Mouse (Mus musculus): Measurements from ENCODE around the gene Olfr282.
"Not testable (repeated sequence)": the region's sequence is repeated elsewhere in the genome, so short reads cannot be mapped to it uniquely, and the experiment has no call there.

The Olfr282 gene

GRCm38 (mm10) chr15:98430925-98431324 lies at the start of gene Olfr282:
Gene Olfr282 (plus strand): TSS chr15:98431225.
- not testable (repeated sequence) for DNase-seq (ENCODE audit: low read depth)

DNA sequence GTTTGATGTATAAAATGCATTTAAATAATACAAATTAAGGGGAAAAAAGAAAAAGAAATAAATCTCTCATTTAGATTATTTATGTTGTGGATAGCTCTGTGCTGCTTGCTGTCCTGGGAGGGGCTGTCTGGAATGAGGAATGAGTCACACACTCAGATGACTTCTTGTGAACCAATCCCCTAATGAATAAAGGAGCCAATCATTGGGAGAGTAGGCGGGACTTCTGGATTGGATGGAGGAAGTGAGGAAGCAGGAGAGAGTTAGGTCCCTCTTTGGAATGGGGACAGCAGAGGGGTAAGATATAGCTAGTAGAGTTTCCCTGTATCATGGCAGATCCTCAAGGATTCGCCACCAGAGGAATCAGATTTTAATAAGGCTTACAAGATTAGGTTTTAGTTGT lies 43.4 kb upstream of the Olfr282 start:
- no peak for DNase-seq (ENCODE audit: low read depth)

DNA sequence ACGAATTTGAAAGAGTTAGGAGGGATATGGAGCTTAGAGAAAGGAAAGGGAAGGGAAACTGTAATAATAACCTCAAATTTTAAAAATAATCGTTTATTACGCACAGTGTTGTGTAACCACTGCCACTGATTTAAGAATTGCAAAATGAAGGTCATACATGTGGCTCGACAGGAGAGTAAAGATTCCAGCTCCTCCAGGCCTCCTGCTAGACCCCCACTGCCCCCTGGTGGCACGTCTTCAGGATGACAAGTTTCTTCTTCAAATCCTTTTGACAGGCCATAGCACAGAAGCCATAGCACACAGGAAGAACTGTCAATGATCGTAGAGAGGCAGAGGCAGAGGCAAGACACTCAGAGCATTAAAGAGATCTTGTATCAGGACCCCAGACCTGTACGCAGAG lies 41.2 kb upstream of the Olfr282 start:
- peak; percentile 33 for DNase-seq (ENCODE audit: low read depth)

DNA sequence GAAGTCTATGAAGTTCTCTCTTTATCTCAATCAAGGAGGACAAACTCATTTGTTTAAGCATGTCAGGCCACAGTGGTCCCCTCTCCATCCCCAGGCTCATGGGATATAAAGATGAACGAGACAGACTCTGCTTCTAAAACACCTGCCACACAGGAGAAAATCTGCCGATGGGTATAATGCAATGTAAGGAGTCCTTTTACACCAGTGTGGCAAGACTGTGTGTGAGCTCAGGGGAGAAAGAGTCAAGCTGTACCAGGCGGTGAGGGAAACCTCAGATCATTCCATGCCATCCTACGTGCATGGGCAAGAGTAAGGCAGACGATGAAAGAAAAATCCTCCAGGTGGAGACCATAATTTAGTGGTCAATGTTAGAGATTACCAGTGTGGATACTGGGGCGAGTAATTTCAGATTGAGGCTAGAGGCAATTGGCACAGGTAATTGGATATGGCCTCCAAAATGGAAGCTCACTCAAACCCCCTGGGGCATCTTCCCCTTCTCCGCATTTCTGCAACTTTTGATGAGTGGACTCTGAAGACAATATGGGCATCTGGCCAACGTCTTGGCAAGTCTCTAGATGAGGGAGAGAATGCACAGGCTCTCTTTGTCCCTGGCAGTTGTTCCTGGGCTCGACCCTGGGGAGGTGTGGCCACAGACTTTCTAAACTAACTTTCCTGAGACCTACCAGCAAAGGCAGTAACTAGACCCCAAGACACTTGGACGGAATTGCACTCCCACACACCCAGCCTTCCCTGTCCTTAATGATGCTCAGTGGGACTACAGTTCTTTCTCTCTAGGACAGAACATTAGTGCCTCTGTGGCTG lies 39.7 kb upstream of the Olfr282 start:
- no peak for DNase-seq (ENCODE audit: low read depth)

DNA sequence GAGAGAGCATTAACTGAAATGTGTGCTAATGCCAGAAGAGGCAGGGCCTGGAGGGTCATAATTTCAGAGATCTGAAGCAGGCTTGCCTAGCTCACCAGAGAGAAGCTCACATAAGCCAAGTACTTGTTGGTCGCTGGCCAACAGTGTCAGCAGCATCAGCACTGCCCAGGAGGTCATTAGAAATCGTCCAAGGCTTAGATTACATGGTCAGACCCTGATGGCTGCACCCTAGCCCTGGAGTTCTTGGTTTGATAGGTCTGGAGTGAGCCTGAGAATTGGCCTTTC lies 39.2 kb upstream of the Olfr282 start:
- DNase-seq (ENCODE audit: low read depth) = no peak

- DNase-seq (ENCODE audit: low read depth) = no peak
These were observed 33.9 kb upstream of the Olfr282 start for GRCm38 (mm10) chr15:98397136-98397535.

GRCm38 (mm10) chr15:98402356-98402755 lies 28.7 kb upstream of the Olfr282 start:
- no peak for DNase-seq (ENCODE audit: low read depth)

DNA sequence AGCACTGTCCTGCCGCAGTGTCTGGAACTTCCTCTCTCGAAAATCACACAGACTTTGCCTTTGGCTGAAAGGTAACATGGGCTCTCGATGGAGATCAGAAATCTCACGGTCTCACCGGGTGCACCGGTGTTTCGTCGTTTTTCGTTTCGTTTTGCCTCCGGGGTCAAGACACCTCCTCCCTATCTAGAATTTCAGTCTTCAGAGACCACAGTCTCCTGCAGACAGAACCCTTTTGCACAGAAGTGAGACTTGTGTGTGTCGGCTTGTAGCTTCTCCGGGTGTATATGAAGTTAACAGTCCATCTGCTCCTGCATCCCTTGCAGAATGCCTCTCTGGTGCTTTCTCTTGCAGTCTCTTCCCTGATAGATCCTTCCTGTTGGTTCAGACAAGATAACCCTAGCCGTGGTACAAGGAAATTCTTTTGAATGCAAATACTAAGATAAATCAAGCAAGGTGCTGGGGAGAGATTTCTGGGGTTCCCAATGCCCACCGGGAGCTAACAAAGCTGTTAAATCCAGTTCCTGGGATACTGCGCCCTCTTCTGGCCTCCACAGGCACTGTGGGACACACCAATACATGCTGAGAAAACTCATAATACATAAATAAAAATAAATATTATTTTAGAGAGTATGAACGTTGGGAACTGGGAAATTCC lies 22.5 kb upstream of the Olfr282 start:
- no peak for DNase-seq (ENCODE audit: low read depth)

DNA sequence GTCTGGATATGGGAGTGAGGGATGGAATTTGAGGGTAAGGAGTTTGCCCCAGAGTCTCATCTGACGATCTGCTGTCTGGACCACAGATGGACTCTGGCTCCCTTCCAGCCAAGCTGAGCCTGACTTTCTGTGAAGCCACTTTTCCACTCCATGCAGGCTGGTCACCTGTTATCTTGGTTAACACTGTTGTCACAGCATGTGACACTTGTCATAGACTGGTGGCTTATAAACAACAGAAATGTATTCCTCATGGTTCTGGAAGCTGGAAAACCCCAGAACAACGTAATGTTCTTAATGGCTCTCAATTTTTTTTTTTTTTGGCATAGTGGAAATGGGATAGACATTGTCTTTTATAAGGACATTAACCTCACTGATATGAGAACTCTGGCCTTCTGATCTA lies 21.4 kb upstream of the Olfr282 start:
- DNase-seq (ENCODE audit: low read depth) = no peak

DNA sequence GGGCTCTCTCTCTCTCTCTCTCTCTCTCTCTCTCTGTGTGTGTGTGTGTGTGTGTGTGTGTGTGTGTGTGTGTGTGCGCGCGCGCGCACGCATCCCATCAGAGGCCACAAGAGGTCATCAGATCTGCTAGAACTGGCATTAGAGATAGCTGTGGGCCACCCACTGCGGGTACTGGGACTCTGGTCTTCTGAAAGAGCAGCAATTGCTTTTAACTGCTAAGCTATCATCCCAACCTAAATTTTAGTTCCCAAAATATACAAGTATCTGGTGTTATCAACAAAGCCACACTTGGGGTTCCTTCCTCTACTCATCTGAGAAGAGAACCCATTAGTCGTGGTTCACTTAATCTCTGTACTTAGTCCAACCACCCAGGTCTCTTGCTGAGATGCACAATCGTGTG lies 20.8 kb upstream of the Olfr282 start:
- no peak for DNase-seq (ENCODE audit: low read depth)

DNA sequence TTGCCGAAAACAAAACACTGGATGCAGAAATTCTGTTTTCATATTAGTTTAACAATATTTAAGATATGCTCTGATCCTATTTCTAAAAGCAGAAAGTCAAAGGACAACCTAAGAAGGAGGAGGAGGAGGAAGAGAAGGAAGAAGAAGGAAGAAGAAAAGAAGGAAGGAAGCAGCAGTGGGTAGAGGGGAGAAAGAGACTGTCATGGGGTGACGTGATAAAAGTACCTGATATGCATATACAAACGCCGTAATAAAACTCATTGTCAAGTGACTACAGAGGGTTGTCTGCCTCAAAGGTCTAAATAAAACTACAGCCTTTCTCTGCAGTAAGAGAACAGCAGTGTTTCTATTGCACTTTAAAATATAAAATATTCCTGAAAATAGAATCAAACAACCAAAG lies 15.0 kb upstream of the Olfr282 start:
- no peak for DNase-seq (ENCODE audit: low read depth)

DNA sequence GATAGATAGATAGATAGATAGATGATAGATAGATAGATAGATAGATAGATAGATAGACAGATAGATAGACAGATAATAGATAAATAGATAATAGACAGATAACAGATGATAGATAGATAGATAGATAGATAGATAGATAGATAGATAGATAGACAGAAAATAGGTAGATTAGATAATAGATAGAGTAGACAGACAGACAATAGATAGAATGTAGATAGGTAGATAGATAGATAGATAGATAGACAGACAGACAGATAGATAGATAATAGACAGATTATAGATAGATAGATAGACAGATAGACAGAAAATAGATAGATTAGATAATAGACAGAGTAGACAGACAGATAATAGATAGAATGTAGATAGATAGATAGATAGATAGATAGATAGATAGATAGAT lies 14.2 kb upstream of the Olfr282 start:
- not testable (repeated sequence) for DNase-seq (ENCODE audit: low read depth)

DNA sequence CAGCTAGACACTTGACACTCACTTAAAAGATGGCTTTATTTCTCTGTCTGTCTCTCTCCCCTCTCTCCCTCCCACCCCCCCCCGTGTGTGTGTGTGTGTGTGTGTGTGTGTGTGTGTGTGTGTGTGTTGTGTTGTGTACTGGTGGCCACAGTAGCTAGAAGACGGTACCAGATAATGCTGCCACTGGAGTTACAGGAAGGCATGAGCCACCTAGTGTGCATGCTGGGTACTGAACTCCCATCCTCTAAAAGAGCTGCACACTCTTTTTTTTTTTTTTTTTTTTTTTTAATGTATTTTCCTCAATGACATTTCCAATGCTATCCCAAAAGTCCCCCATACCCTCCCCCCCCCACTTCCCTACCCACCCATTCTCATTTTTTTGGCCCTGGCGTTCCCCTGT lies 13.7 kb upstream of the Olfr282 start:
- DNase-seq (ENCODE audit: low read depth) = peak; percentile 12

- DNase-seq (ENCODE audit: low read depth) = no peak
These were observed 12.9 kb upstream of the Olfr282 start for GRCm38 (mm10) chr15:98418096-98418495.

DNA sequence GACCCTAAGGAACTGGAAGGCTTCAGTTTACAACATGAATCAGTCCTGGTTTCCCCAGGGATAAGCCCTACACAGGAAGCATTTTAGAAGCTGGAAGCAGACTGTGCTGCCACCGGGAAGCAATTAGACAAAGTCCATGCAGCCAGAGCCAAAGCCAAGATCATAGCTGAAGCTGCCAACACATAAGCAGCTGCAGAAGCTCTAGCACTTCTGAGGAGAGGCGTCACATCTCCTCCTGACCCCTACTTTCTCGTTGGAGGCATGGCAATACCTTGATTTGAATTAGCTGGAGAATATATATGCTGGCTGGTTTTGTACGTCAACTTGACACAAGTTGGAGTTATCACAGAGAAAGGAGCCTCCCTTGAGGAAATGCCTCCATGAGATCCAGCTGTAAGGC lies 10.1 kb upstream of the Olfr282 start:
- DNase-seq (ENCODE audit: low read depth) = no peak

- no peak for DNase-seq (ENCODE audit: low read depth)
These were observed 6.7 kb upstream of the Olfr282 start for GRCm38 (mm10) chr15:98424326-98424725.

- DNase-seq (ENCODE audit: low read depth) = no peak
These were observed 6.3 kb upstream of the Olfr282 start for GRCm38 (mm10) chr15:98424753-98425152.

DNA sequence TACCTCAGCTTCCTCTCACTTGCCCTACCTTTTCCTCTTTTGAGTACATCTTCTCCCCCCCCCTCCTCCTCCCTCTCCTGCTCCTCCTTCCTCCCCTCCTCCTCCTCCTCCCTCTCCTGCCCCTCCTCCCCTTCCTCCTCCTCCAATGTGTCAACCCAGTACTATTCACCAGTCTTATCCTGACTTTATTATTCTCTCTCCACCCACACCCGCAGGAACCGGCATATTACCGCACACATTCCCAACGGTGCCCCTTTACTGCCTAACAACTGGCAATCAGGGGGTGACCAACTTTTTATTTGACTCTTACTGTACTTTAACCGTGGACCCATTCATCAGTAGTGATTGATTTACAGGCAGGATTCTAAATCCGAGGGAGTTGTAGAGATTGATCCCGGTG lies 5.8 kb upstream of the Olfr282 start:
- no peak for DNase-seq (ENCODE audit: low read depth)

DNA sequence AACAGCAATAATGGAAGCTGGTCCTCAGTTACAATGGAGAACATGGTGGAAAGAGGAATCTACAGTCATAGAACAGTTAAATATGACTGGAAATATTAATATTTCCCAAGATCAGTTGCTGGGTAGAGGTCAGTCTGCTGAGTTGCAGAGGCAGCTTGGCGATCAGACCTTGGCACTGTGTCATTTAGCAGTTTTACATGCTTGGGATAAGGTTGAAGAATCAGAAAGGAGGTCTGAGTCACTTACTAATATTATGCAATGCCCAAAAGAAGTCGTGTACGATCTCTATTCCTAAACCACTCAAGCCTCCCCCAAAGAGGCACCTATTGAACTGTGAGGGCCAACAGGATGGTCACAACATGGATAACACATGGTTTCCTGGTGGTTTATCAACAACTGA lies 13.5 kb downstream of the Olfr282 start:
- DNase-seq (ENCODE audit: low read depth) = no peak

DNA sequence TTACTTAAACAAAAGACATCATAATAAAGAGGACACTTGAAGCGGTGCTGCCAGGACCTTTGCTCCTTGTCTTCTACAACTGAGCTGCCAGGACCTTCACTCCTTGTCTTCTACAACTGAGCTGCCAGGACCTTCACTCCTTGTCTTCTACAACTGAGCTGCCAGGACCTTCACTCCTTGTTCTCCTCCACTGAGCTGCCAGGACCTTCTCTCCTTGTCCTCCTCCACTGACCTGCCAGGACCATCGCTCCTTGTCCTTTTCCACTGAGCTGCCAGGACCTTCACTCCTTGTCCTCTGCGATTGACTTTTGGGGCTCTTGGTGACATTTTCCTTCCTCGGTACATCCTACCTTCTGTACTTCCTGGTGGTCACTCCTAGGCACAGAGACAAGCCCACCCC lies 17.5 kb downstream of the Olfr282 start:
- DNase-seq (ENCODE audit: low read depth) = no peak

DNA sequence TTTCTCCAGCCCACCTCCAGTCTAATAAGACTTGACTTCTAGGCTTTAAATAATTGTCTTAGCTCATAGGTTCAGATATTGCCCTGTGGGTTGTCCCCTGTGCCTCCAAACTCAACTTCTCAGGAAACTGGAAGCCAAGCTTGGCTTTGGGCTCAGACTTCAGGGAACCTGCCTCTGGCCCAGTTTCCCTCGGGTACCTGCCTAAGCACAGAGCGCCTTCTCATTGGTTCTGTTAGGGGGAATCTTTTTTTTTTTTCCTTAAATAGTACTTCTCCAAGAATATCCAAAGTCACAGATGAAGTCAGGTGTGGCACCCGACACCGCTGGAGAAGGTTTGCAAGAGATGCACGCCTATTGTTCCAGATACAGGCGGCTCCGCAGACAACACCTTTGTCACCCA lies 21.3 kb downstream of the Olfr282 start, which contains the start of gene Olfr281:
Gene Olfr281, plus strand, starts transcription at position 301 of the 400 bp plus-strand sequence.
- no peak for DNase-seq (ENCODE audit: low read depth)

DNA sequence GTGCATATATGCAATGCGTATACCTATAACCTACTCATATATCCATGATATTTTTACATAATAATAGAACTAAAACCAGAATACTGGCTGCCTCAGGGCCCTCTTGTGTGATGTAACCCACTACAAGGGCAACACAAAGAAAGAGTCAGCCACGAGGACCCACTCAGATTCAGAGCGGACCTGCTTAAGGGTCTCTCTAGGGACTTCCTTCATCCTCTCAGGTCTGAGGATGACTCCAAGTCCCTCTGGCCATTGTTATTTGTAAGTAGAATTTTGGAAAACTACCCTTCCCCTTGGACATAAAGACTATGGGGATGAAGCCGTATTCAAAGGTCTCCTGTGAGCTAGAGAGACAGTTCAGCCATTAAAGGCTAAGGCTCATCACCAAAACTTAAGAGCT lies 38.6 kb downstream of the Olfr282 start, which contains the start of gene OR5BS1P:
Gene OR5BS1P, plus strand, starts transcription at position 301 of the 400 bp plus-strand sequence.
- DNase-seq (ENCODE audit: low read depth) = no peak

DNA sequence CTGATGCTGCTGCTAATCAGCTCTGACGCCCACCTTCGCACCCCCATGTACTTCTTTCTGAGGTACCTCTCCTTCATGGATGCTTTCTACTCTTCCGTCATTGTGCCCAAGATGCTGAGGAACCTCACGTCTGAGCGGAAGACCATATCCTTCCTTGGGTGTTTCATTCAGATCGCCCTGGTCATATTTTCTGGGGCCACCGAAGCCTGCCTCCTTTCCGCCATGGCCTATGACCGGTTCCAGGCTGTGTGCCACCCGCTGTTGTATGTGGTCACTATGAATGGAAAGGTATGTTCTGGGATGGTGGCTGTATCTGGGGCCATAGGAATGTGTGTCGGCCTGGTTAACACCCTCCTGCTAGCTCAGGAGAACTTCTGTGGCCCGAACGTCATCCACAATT lies 40.5 kb downstream of the Olfr282 start:
- DNase-seq (ENCODE audit: low read depth) = no peak

DNA sequence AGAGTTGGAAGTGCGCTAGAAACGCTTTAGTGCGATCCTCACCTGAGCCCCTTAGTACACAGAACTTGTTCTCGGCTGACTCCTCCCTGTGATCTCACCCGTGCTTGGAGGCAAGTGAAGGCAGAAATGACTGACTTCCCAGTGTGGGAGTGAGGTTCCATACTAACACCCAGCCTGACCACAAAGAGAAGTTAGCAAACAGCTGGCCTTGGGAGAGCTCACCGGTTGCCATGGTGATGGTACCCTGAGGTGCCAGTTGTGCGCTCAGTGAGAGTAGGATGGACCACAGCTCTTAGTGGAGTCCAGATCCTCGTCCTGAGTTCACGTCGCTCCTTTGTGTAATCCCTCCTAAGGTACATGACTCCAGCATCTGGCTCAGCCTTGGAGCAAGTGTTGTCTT lies 43.9 kb downstream of the Olfr282 start:
- no peak for DNase-seq (ENCODE audit: low read depth)
